9 mouse cellular contexts compared by ENCODE assay signal in genomic region chr5:36379938-36380511, GRCm38 (mm10). TPM values are rescaled to one million over a fixed set of nuclear protein-coding genes. Genes with fewer than 3 reads are reported as not detected.
DNase-seq lines count a peak whose midpoint lies in the region; ATAC-seq lines count a peak whose summit lies in the region.
"Had no signal": no experiment of that assay in that cellular context is flagged by ENCODE, and none has a peak within 500 bp of the region (broad histone marks: within the 10 kb centered on the region; RNA-seq: fewer than 3 reads in every experiment).

No protein-coding gene starts in this region.

- no peak for ATAC-seq in embryonic facial prominence, embryonic 15.5 days (ENCODE audit: insufficient number of reproducible peaks, low FRiP score, low TSS enrichment, low read depth)
- ATAC-seq in monocyte, adult 5-6 weeks (replicated peaks; ENCODE audit: insufficient number of reproducible peaks, low FRiP score, low TSS enrichment, poor library complexity, severe bottlenecking), result no peak

- no peak overlapping the region for H3K9ac ChIP-seq in embryonic facial prominence, embryonic 15.5 days
- H3K9ac ChIP-seq: liver, embryonic 15.5 days had no signal

- peak; percentile 56 for DNase-seq in layer of hippocampus, adult 9-11 months
- no peak for DNase-seq in layer of hippocampus, postnatal 25 days (ENCODE audit: extremely low spot score in 1 of 2, low spot score in 1 of 2)
- DNase-seq in MN1 (ENCODE audit: low spot score) (peak; percentile 18), liver (no peak)
- DNase-seq in lung, postnatal 25 days (ENCODE audit: low spot score), result peak; percentile 81
- DNase-seq: spleen, adult 18-20 months had no signal

- no peaks in the 10 kb centered on the region for H3K9me3 ChIP-seq in embryonic facial prominence, embryonic 15.5 days (replicated peaks)
- H3K9me3 ChIP-seq: liver, embryonic 15.5 days had no signal

- 56% methylated on average over 6 of the region's 6 CpGs for WGBS in embryonic facial prominence, embryonic 15.5 days

- H3K4me1 ChIP-seq in embryonic facial prominence, embryonic 15.5 days, result peaks cover 64% of the 10 kb centered on the region
- H3K4me1 ChIP-seq: liver, embryonic 15.5 days had no signal

- no peaks in the 10 kb centered on the region for H3K36me3 ChIP-seq in embryonic facial prominence, embryonic 15.5 days
- H3K36me3 ChIP-seq: liver, embryonic 15.5 days had no signal

- H3K4me2 ChIP-seq in embryonic facial prominence, embryonic 15.5 days (replicated peaks), result no peak overlapping the region
- H3K4me2 ChIP-seq: liver, embryonic 15.5 days had no signal

- no peaks in the 10 kb centered on the region for H3K27me3 ChIP-seq in embryonic facial prominence, embryonic 15.5 days
- H3K27me3 ChIP-seq: liver, embryonic 15.5 days had no signal

- H3K4me3 ChIP-seq in embryonic facial prominence, embryonic 15.5 days (replicated peaks), result no peak overlapping the region
- H3K4me3 ChIP-seq: liver, embryonic 15.5 days had no signal

- H3K27ac ChIP-seq in embryonic facial prominence, embryonic 15.5 days (replicated peaks), result peak overlapping the region; percentile 23; the same call in 1 of the 2 replicates
- H3K27ac ChIP-seq: liver, embryonic 15.5 days had no signal

RNA-seq across cellular contexts. Expression of gene Sorcs2, which starts 17.9 kb away (rescaled TPM):
- total RNA-seq in layer of hippocampus, postnatal 25 days (2021), result 10 to 100 TPM; 52.4 to 53.8 TPM
- polyA plus RNA-seq in embryonic facial prominence, embryonic 15.5 days (2015; fragmentation: Nextera tagmentation; extraction: Ambion mirVana), result 25.3 and 26.2 TPM in 2 replicates
- 0.85 to 4.7 TPM (median 1.4 TPM) in 3 replicates for total RNA-seq in monocyte, adult 5-6 weeks (2017)

Comparison
In these comparisons a context has a peak if more than half of its experiments do, and no peak if none do; other contexts are left out.
1. DNase-seq: peak in layer of hippocampus, adult 9-11 months (single experiment), MN1 (single experiment) and lung, postnatal 25 days (single experiment); none in layer of hippocampus, postnatal 25 days (0 of 2) and liver (single experiment).